Mouse (Mus musculus) fibroblast of lung, adult 2 months (primary cell): ENCODE measurements around the gene Tep1.
A peak's percentile ranks its signal among the peaks of the same experiment; 100 is the strongest.

Source experiments
- DNase-seq: peaks from one replicate; pipeline ENCODE4 v3.0.0-alpha.2; 2011; ENCODE audit warnings: low read depth

Gene Tep1

DNA sequence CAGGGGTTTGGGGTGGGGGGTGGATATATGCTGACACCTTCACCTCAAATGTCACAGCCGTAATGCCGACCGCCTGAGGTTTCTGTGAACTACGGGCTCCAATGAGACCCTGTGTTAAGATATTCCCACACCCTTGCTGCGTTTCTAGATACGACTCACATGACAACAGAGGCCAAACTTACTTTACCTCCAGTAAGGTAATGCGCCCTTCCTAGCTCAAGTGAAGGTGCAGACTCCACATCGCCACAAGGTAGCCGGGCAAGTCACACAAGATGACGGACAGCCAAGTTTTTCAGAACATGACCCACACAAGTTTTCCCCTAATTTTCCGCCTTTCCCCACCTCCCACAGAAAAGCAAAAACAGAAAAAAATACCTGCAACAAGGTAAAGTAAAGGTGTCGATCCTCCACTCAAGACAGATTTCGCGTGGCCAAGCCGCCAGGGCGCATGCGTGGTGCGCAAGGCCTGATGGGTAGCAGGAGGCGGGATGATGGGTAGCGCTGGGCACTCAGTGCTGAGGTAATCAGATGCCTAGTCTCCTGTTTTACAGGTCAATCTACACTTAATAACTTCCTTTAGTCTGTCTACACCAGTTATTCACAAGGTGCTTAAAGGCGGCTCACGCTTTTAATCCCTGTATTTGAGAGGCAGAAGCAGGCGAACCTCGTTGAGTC, 75.0 kb downstream of the Tep1 start:
- DNase-seq, result no peak

DNA sequence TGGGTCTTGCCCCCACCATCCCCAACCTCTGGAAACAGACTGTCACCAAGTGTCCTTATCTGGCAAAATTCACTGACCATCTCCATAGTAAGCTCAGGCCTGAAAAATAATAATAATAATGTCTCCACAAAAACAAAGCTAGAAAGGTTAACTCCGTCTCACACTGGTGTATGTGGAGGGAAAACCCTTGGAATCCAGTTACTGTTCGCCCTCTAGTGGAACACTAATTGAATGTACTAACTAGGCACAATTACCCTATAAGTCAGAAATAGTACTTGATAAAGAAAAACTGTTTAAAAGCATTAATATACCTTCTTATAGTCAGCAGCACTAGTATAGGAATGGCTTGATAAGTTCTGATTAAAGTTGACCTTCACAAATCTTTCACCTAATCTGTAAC, 82.2 kb downstream of the Tep1 start:
- DNase-seq, result no peak

DNA sequence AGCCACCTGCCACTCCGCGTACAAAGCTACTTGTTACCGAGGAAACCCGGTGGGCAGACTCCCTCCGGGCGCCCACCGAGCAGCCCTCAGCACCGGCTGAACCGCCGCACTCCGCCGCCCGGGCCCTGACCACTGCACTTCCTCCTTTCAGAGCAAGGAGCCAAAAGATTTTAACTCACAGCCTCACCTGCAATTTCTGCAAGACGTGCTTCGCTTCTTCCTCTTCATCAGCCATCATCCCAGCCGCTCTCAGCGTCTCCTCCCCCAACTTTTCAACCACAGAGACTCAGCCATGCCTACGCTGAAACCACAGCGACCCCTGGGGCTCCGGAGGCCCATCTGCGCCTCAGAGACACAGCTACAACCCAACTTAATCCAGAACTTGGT, 85.1 kb downstream of the Tep1 start, which contains the start of gene Ttc5:
TSS of gene Ttc5 (minus strand) at position 269 of the 387 bp plus-strand sequence.
- peak; percentile 72 for DNase-seq

DNA sequence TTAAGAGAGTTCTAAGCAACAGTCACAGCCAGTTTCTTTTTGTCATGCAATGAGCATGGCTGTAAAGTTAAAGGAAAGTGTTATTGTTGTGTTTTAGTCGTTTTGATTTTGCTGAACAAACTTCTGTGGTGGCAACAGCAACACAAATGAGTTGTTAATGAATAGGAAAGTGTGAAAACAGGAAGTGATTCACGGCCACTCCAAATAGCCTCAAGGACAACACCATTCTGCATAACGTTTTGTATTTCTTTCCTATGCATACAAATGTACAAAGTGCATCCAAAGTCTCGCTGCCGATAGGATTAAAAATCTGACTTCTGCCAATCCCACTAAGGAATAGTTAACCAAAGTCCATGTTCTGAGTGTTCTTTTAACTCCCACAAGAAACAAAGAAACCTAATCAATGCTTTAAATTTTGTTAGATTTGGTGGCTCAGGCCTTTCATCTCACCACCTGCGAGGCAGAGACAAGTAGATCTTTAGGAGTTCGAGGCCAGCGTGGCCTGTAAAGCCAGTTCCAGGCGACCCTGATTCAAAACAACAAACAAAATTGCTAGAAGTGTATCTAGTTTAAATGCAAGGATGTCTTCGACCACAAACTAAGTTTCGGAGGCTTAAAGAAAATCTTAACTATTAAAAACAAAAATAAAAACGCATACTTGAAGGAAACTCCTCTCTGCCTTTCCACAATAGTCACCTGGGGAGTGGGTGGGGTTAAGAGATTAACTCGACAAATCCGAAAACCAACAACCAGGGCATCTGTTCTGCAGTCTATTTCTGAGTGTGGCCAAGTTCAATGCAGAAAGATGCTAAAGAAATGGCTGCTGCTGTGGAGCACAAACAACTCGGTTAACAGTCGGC, 85.7 kb downstream of the Tep1 start:
- DNase-seq, result no peak

DNA sequence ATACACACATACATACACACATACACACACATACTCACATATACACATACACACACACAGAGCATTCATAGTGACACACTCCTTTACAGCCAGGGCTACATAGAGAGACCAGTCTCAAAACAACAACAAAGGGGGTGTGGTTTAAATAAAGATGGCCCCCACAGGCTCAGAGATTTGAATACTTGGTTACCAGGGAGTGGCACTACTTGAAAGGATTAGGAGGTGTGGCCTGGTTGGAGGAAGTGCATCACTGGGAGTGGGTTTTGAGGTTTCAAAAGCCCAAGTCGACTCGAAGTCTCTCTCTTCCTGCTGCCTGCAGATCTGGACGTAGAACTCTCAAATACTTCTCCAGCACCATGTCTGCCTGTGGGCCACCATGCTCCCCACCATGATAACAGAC, 88.2 kb downstream of the Tep1 start:
- no peak for DNase-seq
